Mouse (Mus musculus) heart, embryonic 11.5 days (tissue): ENCODE results near the gene Lypd6b. TPM values are rescaled to one million over a fixed set of nuclear protein-coding genes. Genes with fewer than 3 reads are reported as not detected.

Source experiments
- ATAC-seq: fragments of 200-750 bp; cut with Nextera tagmentation; replicated peaks from 2 replicates; pipeline ENCODE4 v1.8.0; 2017; ENCODE audit warnings: moderate library complexity; ENCODE audit not compliant: insufficient number of reproducible peaks, low FRiP score, low TSS enrichment
- H3K27ac ChIP-seq: fragments of 300-500 bp; sonication (generic); 2 replicates; pipeline ENCODE4 v1.5.1; 2014; ENCODE audit warnings: mild to moderate bottlenecking, low read depth, low read length
- H3K27me3 ChIP-seq: fragments of 300-500 bp; sonication (generic); 2 replicates; pipeline ENCODE4 v1.6.1; 2014; ENCODE audit warnings: mild to moderate bottlenecking, low read length, mixed read lengths; ENCODE audit not compliant: control insufficient read depth, insufficient read depth
- H3K36me3 ChIP-seq: fragments of 300-500 bp; sonication (generic); 2 replicates; pipeline ENCODE4 v1.6.1; 2014; ENCODE audit warnings: mild to moderate bottlenecking, low read length, moderate library complexity, mixed read lengths; ENCODE audit not compliant: control insufficient read depth, insufficient read depth
- H3K4me1 ChIP-seq: fragments of 300-500 bp; sonication (generic); 2 replicates; pipeline ENCODE4 v1.6.1; 2014; ENCODE audit warnings: low read length; ENCODE audit not compliant: control insufficient read depth, insufficient read depth
- H3K4me2 ChIP-seq: fragments of 300-500 bp; sonication (generic); 2 replicates; pipeline ENCODE4 v1.6.1; 2014; ENCODE audit warnings: mild to moderate bottlenecking, moderate library complexity
- H3K4me3 ChIP-seq: fragments of 300-500 bp; sonication (generic); 2 replicates; pipeline ENCODE4 v1.5.1; 2014; ENCODE audit warnings: low read depth, low read length
- H3K9ac ChIP-seq: fragments of 300-500 bp; sonication (generic); 2 replicates; pipeline ENCODE4 v1.6.1; 2014; ENCODE audit warnings: mild to moderate bottlenecking, low read depth, low read length, moderate library complexity
- H3K9me3 ChIP-seq: fragments of 300-500 bp; sonication (generic); replicated peaks from 2 replicates; pipeline ENCODE4 v1.6.1; 2016; ENCODE audit warnings: low read length; ENCODE audit not compliant: control insufficient read depth
- WGBS: fragments of 180-500 bp; shearing (Covaris S2); extraction: QIAGEN DNeasy Blood & Tissue Kit; methylation state at CpG from one replicate; pipeline ENCODE4 v1.1.7; 2014; ENCODE audit not compliant: insufficient replicate concordance; 5-methylcytosine and 5-hydroxymethylcytosine counted together
- polyA plus RNA-seq: library from polyadenylated mRNA; unstranded; fragments of >200 nt; fragmentation: Nextera tagmentation; extraction: Ambion mirVana; gene quantifications from 2 replicates; pipeline ENCODE4 v1.2.1, GENCODE M21; 2014

The Lypd6b gene
- polyA plus RNA-seq, 1 experiment from 2014 or later = 1.3 TPM

GRCm38 (mm10) chr2:49757616-49758015 lies 29.9 kb upstream of the Lypd6b start:
- Histone ChIP-seq H3K4me3 (no peak overlapping the region), H3K27me3 (no peaks in the 10 kb centered on the region), H3K4me2 (no peak overlapping the region), H3K27ac (no peak overlapping the region), H3K36me3 (no peaks in the 10 kb centered on the region), H3K9me3 (no peaks in the 10 kb centered on the region), H3K4me1 (no peaks in the 10 kb centered on the region), H3K9ac (no peak overlapping the region)
- WGBS = 83% methylated on average over 7 of the region's 7 CpGs
- ATAC-seq = no peak

GRCm38 (mm10) chr2:49764331-49764946 lies 23.0 kb upstream of the Lypd6b start:
- WGBS = 45% methylated on average over 7 of the region's 7 CpGs
- Histone ChIP-seq H3K4me2 (no peak overlapping the region), H3K27ac (no peak overlapping the region), H3K9ac (no peak overlapping the region), H3K27me3 (no peaks in the 10 kb centered on the region), H3K4me1 (no peaks in the 10 kb centered on the region), H3K9me3 (no peaks in the 10 kb centered on the region), H3K36me3 (no peaks in the 10 kb centered on the region), H3K4me3 (no peak overlapping the region)
- no peak; the same call in 1 of the 2 replicates for ATAC-seq

DNA sequence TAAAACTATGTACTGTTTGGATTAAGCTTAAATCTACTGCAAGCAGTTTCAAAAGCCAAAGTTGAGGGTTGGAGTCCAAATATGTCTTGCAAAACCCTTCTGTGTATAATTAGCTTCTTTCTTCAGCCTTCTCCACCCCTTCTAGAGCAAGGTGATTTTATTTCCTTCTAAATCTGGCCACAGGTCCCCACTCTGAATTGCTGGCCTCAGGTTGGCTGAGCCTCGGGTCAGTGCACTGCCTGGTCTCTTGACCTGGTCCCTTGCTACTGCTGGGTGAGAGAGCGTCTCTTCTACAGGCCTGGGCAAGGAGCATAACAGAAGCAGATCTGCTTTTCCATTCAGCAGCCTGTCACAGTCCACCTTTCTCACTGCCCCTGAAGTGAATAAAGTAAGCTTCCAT lies 18.6 kb upstream of the Lypd6b start:
- H3K4me1 ChIP-seq = no peaks in the 10 kb centered on the region
- ATAC-seq = no peak
- no peaks in the 10 kb centered on the region for H3K9me3 ChIP-seq
- no peaks in the 10 kb centered on the region for H3K36me3 ChIP-seq
- WGBS = 83% methylated on average over 2 of the region's 2 CpGs
- H3K9ac ChIP-seq = no peak overlapping the region
- no peaks in the 10 kb centered on the region for H3K27me3 ChIP-seq
- H3K4me3 ChIP-seq = no peak overlapping the region
- no peak overlapping the region for H3K4me2 ChIP-seq
- no peak overlapping the region for H3K27ac ChIP-seq

DNA sequence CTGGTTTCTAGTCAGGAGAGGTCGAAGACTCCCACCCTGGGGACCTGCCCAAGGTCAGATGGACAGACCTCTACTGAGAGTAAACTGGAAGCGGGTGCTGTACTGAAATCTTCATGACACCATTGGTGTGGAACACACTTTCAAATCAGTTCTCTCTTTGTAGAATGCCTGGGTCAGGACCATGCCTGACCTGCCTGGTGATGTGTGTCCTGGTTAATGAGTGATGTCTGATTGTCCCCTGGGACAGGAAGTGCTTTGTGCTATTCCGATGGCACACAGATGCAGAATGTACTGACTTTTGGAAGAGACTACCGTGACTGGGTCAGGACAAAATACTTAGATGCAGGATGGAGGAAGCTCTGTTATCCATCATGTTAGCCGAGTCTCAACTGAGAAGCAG lies 17.0 kb upstream of the Lypd6b start:
- no peaks in the 10 kb centered on the region for H3K4me1 ChIP-seq
- H3K27me3 ChIP-seq = no peaks in the 10 kb centered on the region
- no peaks in the 10 kb centered on the region for H3K36me3 ChIP-seq
- no peak for ATAC-seq
- no peaks in the 10 kb centered on the region for H3K9me3 ChIP-seq
- WGBS = 78% methylated on average over 5 of the region's 5 CpGs
- H3K9ac ChIP-seq = no peak overlapping the region
- H3K27ac ChIP-seq = no peak overlapping the region
- H3K4me3 ChIP-seq = no peak overlapping the region
- H3K4me2 ChIP-seq = no peak overlapping the region

GRCm38 (mm10) chr2:49771172-49771571 lies 16.3 kb upstream of the Lypd6b start:
- Histone ChIP-seq H3K9me3 (no peaks in the 10 kb centered on the region), H3K27ac (no peak overlapping the region), H3K4me3 (no peak overlapping the region), H3K4me1 (no peaks in the 10 kb centered on the region), H3K36me3 (no peaks in the 10 kb centered on the region), H3K4me2 (no peak overlapping the region), H3K9ac (no peak overlapping the region), H3K27me3 (no peaks in the 10 kb centered on the region)
- 60% methylated on average over 11 of the region's 11 CpGs for WGBS
- no peak for ATAC-seq

- Histone ChIP-seq H3K4me1 (peaks cover 12% of the 10 kb centered on the region), H3K36me3 (no peaks in the 10 kb centered on the region), H3K27ac (no peak overlapping the region), H3K4me3 (no peak overlapping the region), H3K27me3 (no peaks in the 10 kb centered on the region), H3K9ac (no peak overlapping the region), H3K4me2 (no peak overlapping the region), H3K9me3 (no peaks in the 10 kb centered on the region)
- 70% methylated on average over 10 of the region's 10 CpGs for WGBS
- ATAC-seq = no peak
These were observed 14.1 kb upstream of the Lypd6b start for GRCm38 (mm10) chr2:49773194-49773931.

DNA sequence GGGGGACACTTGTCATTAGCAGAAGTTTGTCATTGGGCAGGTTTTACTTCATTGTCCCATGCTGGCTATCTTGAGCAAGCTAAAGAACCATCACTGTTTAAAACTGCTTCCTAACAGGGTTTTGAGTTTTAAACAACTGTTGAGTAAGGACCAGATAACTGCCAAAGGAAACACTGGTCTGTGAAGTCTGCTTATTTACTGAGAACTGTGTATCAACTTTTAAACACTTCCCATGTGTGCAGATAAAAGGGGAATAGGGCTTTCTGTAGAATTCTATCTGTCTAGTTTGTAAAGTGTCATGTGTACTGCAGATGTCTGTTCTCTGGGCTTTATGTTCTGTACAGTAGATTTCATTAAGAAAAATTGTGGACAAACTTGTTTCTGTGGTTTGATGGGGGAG lies 13.3 kb upstream of the Lypd6b start:
- no peak for ATAC-seq

GRCm38 (mm10) chr2:49775187-49775586 lies 12.3 kb upstream of the Lypd6b start:
- ATAC-seq = no peak
- H3K4me2 ChIP-seq = no peak overlapping the region
- no peaks in the 10 kb centered on the region for H3K27me3 ChIP-seq
- no peak overlapping the region for H3K27ac ChIP-seq
- no peak overlapping the region for H3K4me3 ChIP-seq
- H3K9ac ChIP-seq = no peak overlapping the region
- H3K4me1 ChIP-seq = peaks cover 12% of the 10 kb centered on the region
- no peaks in the 10 kb centered on the region for H3K36me3 ChIP-seq
- 76% methylated on average over 4 of the region's 4 CpGs for WGBS
- no peaks in the 10 kb centered on the region for H3K9me3 ChIP-seq

More for the DNA sequence above, 13.3 kb upstream of the Lypd6b start:
- Histone ChIP-seq H3K9me3 (no peaks in the 10 kb centered on the region), H3K27me3 (no peaks in the 10 kb centered on the region), H3K36me3 (no peaks in the 10 kb centered on the region), H3K4me2 (no peak overlapping the region), H3K4me1 (peaks cover 12% of the 10 kb centered on the region), H3K4me3 (no peak overlapping the region), H3K9ac (no peak overlapping the region), H3K27ac (no peak overlapping the region)

DNA sequence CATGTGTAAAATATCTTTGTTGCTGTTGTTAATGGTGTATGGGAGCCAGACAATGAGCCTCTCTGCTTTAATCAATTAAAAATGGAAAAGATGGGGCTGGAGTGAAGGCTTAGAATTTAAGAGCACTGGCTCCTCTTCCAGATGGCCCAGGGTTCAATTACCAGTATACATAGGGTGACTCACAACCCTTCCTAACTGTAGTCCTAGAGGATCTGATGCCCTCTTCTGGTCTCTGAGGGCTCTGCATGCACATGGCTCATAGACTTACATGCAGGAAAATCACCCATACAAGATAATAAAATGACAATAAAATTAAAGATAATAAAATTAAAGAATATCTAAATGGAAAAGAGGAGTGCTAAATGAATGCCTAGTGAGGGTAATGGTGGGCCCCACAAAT lies 11.8 kb upstream of the Lypd6b start:
- no peaks in the 10 kb centered on the region for H3K36me3 ChIP-seq

More for the DNA sequence above, 11.8 kb upstream of the Lypd6b start:
- no peak overlapping the region for H3K4me3 ChIP-seq
- no peak overlapping the region for H3K9ac ChIP-seq
- no peaks in the 10 kb centered on the region for H3K27me3 ChIP-seq
- no peak overlapping the region for H3K27ac ChIP-seq
- H3K9me3 ChIP-seq = no peaks in the 10 kb centered on the region
- no peak overlapping the region for H3K4me2 ChIP-seq
- H3K4me1 ChIP-seq = peaks cover 12% of the 10 kb centered on the region
- ATAC-seq = no peak
